Mouse (Mus musculus): ENCODE measurements at regions not wholly inside any gene's neighbourhood (a gene's known extent, or its start where the extent isn't known, plus 50 kb on each side); places are given as distances from the start of the nearest gene placed in this dataset.
A peak's percentile ranks its signal among the peaks of the same experiment; 100 is the strongest.

DNA sequence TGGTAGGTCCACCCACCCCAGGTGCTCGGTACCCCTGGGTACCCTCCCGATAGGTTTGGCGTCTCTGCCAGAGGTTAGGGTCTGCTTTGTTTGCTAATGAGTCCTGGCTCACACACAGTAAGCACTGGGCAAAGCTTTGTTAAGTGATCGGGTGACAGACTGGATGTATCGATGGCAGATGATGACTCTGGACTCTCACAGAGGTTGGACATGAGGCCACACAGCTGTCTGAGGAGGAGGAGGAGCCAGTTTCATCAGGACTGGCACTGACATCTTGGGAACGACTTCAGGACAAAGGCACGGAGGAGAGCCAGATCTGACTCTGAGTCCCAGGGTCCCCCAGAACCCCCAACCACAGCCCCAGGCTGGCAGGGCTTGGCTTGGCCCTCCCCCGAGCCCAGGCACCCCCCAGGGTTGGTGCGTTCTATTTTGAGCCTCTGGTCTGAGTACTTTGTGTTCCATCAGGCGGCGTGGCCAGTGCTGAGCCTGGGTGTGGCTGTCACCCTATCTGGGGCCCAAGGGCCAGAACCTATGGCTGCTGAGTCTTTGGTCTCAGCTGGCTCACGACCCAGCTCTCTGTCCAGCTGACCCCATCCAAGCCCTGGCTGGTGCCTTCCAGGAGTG is 67.6 kb upstream of the Tmem189 start:
- no peak for DNase-seq (ENCODE audit: low spot score)

DNA sequence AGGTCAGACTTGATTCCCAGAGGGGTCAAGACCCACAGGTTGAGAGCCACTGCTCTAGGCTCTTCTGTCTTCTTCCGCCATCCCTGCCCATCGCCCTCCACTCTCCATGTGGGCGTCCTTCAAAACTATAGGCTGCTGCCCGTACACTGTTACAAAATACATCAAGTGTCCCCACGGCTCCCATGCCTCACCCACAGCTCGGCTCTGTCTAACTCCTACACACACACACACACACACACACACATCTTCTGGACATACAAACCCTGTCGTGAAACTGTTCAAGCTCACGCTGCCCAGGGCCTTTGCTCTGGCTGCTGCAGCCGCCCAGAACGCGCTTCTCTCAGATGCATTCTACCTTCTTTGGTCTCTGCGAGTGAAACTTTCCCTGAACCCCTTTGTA is 67.1 kb upstream of the Tmem189 start:
- no peak for DNase-seq (ENCODE audit: low spot score)

DNA sequence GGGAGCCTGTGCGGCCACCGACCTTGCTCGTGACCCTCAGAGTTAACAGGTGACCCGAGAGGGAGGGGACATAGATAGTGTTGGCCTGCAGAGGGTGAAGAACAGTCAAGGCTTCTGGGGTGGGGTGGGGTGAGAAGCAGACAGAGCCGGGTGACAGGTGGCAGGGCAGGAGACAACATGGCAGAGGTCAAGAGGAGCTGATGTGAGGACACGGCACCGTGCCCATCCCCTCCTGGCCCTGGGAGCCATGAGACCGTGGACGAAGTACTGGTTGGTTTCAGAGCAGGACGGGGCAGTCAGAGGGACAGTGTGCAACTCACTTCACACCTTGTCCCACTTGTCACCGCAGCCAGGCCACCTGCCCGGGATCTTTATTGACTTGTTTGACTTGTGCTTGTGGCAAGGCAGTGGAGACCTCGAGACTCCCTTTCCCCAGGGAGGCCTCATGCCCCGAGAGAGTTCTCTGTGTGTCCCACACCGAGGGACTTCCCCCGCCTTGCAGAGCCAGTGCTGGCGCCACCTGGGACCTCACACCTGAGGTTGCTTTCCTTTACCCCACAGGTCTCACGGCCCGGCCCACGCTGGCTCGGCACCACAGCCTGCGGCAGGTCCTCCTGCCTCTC is 65.4 kb upstream of the Tmem189 start:
- no peak for DNase-seq (ENCODE audit: low spot score)

DNA sequence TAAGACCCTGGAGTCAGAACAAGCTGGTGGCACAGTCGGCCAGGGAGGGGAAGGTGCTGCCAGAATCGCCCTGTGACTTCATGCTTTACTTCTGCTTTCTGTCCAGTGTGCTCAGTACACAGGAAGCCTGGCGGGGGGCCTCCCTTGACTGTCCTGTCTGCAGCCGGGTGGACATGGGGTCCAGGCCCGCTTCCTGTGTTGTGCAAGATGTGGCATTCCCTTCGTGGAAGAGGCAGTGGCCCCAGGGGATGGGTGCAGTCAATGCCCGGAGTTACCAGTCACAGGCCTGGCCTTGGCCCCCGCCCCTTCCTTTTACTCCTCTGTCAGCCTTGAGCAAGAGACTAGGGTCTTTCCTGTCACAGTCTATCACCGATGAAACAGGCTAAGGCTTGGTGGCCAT is 64.3 kb upstream of the Tmem189 start:
- DNase-seq (ENCODE audit: low spot score), result no peak

DNA sequence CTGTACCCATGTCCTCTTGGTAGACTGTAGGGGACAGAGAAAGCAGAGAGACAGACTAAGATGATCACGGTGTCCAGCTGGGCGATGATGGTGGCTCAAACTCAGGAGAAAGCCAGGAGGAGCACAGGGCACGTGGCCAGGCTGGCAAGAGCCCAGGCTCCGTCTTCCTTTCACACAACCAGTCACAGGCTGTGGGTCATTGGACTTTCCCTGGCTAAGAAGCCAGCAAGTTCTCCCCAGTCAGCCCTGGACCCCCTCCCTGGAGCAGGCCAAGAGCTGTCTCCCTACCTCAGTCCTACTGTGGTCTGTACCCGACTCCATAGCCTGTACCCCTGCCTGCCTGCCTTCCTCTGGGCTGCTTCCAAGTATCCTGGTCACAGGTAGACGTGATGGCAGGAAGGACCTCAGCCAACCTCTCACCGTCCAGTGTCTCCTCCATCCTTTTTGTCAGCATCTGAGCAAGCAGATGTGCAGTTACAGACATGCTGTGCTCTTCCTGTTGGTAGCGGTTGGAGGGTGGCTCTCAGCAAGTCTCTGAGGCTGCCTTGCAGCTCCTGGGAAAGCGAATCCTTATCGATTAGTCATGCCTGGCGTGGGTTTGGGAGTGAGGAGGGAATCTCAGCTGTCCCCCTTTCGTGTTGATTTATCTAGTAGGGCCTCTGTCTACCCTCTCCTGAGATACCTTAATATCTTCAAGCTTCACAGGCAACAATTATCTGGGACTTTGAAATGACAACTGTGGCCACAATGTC is 63.4 kb upstream of the Tmem189 start:
- DNase-seq (ENCODE audit: low spot score), result peak; percentile 63

DNA sequence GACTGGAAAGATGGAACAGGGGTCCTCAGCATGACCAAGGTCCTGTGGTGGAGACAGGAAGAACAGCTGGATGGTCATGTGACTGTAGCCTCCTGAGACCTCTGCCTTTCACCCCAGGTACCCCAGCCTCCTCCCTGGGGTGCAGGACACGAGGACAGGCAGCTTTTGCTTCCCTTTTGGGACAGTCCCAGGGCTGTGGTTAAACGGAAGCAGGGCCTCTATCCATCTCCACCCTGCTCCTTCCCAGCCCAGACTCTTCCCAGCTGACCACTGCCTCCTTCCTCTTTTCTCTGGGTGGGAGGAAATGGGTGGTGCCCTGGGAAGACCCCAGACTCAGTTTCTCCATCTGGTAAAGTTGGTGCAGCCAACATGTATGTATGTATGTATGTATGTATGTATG is 62.0 kb upstream of the Tmem189 start:
- no peak for DNase-seq (ENCODE audit: low spot score)

DNA sequence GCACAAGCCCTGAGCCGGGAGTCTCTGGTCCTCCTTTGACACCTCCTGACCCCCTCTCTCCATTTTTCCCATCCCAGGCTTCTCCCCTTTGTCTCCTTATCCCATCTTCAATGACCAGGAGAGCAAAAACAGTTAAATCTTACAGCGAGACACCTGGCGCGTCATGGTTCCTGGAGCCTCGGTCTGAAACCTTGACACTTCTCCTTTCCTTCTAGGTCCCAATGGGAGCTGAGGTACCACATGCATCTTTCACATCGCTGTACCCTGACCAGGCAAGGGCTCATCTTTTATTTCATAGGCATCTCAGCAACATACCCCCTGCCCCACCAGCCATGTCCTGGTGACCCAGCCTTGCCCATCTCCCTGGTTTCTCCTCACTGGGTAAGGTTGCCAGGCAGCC is 58.7 kb upstream of the Tmem189 start:
- no peak for DNase-seq (ENCODE audit: low spot score)

DNA sequence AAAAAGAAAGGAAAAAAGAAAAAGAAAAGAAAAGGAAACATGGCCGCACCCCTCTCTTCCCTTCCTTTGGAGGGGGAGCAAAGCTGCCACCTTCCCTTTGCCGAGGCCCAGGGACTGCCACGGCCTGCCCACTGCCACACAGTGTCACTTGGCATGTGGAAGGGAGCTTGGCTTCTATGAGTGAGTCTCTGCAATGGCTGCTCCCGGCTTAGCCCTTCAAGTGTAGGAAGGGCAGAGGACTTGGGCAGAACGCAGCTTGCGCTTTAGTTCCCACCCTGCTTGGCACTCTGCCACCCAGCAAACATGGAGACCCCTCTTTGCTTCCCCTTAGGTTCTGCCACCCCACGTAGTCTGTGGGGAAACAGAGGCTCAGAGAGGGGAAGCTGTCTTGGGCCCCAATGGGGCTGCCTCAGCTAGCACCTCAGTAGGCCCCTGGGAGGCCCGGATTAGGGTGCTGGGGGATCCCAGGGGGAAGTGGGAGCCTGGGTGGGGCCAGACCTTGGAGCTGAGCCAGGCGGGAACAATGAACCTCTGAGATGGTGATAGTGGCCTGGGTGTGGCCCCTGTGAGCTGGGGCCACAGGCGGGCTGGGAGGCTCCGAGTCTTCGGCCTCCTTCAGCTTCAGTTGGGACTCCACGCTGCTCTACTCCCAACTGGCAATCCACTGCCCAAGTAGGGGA is 57.7 kb upstream of the Tmem189 start:
- no peak for DNase-seq (ENCODE audit: low spot score)

DNA sequence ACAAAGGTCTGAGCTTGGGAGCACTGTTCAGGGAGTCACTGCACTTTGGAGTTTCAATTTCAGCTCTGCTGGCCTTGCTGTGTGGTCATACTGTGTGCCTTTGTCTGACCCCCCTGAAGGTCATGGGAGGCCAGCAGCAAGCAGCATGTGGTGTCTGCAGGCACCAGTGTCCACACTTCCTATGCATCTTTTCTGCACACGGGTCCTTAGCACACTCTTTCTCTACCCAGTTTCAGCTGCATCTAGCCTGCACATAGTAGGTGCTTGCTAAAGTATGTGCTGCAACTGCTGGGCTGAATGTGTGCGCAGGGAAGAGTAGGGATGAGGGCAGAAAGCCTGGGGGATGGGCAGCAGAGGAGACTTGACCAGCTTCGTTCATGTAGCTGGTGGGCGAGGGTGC is 56.7 kb upstream of the Tmem189 start:
- no peak for DNase-seq (ENCODE audit: low spot score)

DNA sequence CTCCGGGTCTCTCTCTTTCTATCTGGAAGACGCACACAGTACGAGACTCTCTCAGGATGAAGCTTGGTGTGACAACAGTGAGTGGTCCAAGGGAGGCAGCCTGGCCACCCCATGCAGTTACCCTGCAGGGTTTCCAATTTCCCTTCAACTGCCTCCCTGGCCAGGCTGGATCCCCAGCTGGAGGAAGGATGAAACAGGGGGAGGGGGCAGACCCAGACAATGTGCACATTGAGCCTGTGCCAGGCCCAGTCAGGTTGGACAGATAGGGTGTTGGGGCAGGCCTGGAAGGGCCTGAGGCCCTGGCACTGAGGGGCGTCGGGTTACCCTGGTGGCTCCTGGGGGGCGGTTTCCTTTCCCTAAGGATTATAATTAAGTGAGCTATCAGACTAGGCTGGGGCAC is 55.8 kb upstream of the Tmem189 start:
- no peak for DNase-seq (ENCODE audit: low spot score)

DNA sequence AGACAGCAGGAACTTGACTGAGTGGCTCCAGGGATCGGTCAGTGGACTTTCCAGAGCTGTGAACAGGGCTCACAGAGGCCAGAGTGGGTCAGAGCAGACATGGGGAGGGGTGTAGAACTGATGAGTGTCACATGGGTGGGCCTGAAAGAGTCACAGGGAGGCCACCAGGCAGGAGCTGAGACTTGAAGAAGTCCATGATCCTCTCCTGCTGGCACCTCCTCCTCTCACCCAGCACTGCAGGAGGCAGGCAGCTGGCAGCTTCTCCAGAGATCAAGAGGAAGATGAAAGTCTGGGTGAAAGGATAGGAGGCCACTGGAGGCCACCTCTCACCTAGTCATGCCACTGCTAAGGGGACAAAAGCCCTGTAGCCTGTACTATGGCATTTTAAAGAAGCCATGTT is 54.5 kb upstream of the Tmem189 start:
- no peak for DNase-seq (ENCODE audit: low spot score)

DNA sequence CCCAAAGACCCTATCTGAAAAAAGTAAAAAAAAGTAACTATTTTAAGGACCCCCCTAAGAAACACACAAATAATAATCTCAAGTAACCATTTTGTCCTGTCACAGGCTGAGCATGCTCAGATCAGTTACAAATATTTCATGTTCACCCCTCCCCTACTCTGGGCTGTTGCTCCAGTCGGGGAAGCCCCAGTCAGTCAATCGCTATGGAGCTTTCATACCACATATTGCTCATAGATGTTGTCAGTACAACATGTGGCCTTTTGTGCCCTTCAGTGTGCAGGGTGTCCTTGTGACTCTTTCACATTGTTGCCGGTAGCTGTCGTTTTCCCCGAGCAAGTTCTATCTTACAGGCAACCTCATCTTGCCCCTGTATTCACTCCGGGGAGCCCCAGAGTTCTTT is 52.9 kb upstream of the Tmem189 start:
- no peak for DNase-seq (ENCODE audit: low spot score)

DNA sequence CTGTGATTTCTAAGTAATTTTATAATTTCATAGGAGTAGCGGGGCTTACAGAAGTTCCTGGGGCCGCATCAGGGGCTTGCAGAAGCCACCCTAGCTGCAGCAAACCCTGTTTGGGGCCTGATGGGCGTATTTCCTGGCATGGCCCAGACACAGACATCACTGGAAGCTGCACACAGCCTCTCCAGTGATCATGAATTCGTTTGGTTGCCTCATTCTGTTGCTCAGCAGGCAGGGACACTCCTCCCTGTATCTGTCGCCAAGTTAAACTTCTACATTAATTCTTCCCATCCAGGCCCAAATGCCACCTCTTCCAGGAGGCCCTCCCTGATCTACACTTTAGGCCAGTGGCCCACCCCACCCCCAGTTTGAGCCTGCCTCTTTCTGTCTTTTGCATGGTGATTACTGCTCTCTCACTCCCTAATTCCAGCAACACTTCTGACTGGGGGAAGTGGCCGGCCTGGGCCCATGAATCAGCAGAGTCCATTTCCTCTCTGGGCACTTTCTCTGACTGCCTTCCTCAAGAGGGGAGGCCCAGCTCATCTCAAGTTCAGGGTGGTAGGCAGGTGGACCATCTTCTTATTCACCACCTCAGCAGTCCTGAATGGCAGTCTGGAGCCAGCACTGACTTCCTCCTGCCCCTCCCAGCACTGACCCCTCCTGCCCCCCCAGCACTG is 51.0 kb upstream of the Tmem189 start:
- no peak for DNase-seq (ENCODE audit: low spot score)
